Mouse (Mus musculus): Measurements from ENCODE around the gene Ltbp4.

The Ltbp4 gene

DNA sequence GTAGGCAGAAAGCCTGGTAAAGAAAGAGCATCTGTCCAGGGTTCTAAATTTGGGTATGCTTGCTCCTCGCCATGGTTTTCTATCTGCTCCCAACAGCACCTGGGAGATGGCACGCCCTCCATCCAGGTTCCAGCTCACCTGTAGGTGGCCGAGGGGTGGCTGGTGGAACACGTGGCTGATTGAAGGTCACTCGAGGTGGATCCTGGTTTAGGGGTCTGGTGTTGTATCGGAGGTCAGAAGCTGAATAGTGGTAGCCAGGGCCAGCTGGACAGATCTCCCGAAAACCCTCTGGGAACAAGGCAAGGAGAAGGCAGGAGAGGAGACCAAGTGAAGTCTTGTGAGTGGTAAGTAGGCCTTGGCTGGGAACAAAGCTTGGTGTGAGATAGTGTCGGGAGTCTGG lies 10.0 kb downstream of the Ltbp4 start:
- no peak for DNase-seq (ENCODE audit: low spot score)

- no peak for DNase-seq (ENCODE audit: low spot score)
Observed at GRCm38 (mm10) chr7:27326101-27326880, 11.2 kb downstream of the Ltbp4 start.

DNA sequence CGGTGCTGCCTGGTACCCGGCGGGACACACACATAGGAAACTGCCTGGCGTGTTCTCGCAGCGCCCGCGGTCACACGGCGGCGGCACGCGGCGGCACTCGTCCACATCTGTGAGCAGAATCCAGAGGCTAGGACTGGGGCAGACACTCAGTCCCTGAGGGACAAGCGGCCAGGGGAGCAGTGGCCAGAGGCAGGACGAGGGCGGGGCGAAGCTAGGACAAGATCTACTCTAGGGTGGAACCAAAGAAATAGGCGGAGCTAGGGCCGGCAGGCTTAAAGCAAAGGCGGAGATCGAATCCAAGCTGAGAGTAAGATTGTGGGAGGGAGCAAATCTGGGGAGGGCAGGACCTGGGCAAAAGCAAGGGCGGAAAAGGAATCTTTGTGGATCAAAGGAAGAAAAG lies 11.8 kb downstream of the Ltbp4 start:
- no peak for DNase-seq (ENCODE audit: low spot score)

DNA sequence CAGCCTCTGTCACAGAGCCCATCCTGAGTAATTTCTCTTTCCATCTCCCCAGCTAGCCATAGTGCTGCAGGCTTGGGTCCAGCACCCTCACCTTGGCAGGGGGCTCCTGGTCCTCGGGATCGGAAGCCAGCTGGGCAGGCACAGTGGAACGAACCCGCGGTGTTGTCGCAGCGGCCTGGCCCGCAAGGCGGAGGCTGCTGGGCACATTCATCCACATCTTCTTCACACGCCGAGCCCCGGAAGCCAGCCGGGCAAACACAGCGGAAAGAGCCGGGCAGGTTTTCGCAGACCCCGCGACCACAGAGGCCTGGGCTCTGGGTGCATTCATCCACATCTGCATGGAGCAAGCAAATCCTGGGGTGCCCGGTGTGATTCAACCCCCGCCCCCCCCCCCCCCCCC lies 12.6 kb downstream of the Ltbp4 start:
- DNase-seq (ENCODE audit: low spot score), result no peak

DNA sequence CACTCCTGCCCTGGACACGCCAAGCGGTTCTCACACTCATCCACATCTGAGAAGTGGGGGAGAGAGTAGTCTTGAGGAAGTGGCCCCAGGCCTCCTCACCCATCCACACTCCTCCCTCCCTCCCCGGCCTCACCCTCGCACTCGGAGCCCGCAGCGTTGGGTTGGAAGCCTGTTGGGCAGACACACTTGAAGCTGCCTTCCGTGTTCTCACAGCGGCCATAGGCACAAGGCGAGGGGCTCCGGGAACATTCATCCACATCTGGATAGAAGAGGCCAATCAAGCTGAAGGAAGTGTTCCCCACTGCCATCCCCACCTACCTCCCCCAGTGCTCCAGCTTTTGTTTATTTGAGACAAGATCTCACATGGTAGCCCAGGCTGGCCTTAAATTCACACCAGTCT lies 13.3 kb downstream of the Ltbp4 start:
- no peak for DNase-seq (ENCODE audit: low spot score)

GRCm38 (mm10) chr7:27323001-27323400 lies 14.5 kb downstream of the Ltbp4 start:
- DNase-seq (ENCODE audit: low spot score), result no peak

GRCm38 (mm10) chr7:27322291-27322690 lies 15.2 kb downstream of the Ltbp4 start:
- DNase-seq (ENCODE audit: low spot score), result no peak

- DNase-seq (ENCODE audit: low spot score), result no peak
Observed at GRCm38 (mm10) chr7:27319411-27319810, 18.1 kb downstream of the Ltbp4 start.

GRCm38 (mm10) chr7:27315958-27316357 lies 21.5 kb downstream of the Ltbp4 start:
- DNase-seq (ENCODE audit: low spot score), result no peak

GRCm38 (mm10) chr7:27314393-27314792 lies 23.1 kb downstream of the Ltbp4 start:
- no peak for DNase-seq (ENCODE audit: low spot score)

GRCm38 (mm10) chr7:27311651-27312284 lies 25.7 kb downstream of the Ltbp4 start:
- no peak for DNase-seq (ENCODE audit: low spot score)

DNA sequence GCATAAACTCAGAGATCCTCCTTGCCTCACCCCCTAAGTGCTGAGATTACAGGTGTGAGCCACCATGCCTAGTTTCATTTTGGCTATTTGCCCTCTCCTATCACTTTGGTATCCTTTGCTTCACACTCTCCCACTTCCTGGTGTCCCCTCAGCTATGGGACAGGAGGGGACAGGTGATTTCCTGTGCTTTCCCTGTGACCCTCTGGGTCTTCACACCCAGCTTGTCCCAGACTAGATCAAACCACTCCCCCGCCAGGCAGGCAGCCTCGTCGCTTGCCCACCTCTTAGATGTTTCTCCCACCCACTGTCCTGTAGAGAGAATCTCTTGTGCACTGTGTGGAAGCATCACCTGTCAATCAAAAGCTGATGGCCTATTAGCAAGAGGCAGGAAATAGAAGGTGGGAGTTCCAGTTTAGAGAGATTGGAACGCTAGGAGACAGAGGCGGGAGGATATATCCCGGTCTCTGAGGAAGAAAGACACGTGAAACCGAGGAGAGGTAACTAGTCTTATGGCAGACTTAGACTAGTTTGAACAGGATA lies 26.4 kb downstream of the Ltbp4 start:
- DNase-seq (ENCODE audit: low spot score), result no peak

GRCm38 (mm10) chr7:27310306-27310705 lies 27.2 kb downstream of the Ltbp4 start:
- no peak for DNase-seq (ENCODE audit: low spot score)

DNA sequence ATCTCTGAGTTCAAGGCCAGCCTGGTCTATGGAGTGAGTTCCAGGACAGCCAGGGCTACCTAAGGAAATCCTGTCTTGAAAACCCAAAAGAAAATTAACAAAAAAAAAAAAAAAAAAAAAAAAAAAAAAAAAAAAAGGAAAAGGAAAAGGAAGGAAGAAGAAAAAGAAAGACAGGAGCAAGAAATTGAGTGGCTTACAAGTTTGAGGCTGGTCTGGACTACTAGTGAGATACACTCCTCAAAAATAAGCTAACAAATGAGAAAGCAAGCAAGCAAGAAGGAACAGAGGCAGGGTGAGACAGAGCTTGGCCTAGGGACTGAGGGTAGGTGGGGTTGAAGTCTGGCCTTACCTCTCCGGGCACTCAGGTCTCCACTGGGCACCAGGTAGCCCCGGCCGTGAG lies 27.7 kb downstream of the Ltbp4 start:
- no peak for DNase-seq (ENCODE audit: low spot score)

GRCm38 (mm10) chr7:27308821-27309549 lies 28.5 kb downstream of the Ltbp4 start:
- no peak for DNase-seq (ENCODE audit: low spot score)

GRCm38 (mm10) chr7:27307551-27307950 lies 29.9 kb downstream of the Ltbp4 start:
- DNase-seq (ENCODE audit: low spot score), result no peak

GRCm38 (mm10) chr7:27306161-27307160 lies 31.0 kb downstream of the Ltbp4 start:
- DNase-seq (ENCODE audit: low spot score), result no peak

DNA sequence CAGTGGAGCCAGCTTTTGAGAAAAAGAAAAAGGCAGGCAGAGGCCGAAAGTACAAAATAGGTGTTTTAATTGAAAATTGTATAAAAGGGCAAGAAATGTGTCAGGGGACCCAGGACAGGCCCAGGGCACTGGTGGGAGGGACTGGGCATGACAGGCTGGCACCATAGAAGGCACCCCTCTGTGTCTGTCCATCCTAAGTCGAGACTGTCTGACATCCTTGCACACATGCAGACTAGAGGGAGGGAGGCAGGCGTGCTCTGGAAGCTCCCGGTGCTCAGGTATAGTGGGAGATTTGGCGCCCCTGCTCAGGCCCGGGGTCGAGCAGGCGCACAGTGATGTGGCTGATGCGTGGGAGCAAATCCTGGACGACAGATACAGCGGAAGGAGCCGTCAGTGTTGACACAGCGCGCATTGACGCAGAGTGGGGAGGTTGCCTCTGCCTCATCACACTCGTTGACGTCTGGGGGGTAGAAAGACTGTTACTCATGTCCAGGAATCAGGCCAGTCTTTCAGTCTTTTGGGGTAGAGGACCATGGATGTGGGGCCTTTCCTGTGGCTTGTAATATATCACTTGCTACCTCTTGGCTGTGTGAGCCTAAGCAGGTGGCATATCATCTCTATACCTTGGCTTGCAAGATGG lies 32.3 kb downstream of the Ltbp4 start:
- DNase-seq (ENCODE audit: low spot score), result no peak

DNA sequence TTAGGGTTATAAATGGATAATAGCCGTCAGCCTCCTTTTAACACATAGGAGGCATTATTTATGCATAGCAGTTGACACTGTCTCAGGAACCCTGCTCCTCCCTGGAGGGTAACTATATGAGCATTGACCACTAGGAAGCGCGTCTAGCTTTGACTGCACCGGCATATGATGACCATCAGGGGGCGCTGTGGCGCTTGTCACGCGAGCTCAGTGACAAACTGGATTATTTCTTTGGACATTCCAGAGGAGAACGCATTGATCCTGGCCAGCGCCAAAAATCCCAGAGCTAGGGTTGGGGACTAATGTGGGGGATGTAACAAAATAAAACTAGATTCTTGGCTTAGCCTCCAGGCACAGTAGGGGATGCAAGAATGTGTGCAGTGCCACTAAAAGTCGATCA lies 35.3 kb downstream of the Ltbp4 start:
- DNase-seq (ENCODE audit: low spot score), result peak; percentile 62

DNA sequence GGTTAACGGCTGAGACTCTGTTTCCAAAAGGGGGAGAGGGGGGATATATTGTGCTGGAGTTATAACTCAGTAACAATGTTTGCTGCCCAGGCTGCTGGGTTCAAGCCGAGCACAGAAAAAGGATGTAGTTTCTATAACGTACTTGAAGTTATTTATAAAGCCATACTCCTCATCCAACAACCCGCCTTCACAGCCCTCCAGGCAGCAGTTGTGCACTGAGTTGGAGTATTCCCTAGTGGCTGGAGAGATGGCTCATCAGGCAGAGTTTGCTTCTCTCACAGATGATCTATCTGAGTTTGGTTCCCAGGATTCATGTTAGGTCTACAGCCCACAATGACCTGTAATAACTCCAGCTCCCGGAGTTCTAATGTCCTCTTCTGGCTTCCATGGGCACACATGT lies 36.7 kb downstream of the Ltbp4 start:
- no peak for DNase-seq (ENCODE audit: low spot score)

DNA sequence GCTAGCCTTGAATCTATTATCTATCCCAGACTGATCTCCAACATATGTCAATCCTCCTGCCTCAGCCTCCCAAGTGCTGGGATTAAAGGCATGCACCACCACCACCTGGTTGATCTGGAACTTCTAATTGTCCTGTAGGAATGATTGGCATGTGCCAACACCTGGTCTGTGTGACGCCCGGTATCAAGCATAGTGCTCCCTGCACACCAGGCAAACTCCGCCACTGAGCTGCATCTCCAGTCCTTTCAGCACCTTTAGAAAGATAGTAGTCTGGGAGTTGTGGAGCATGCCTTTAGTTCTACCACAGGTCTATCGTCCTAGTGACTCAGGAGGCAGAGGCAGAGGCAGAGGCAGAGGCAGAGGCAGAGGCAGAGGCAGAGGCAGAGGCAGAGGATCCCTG lies 37.1 kb downstream of the Ltbp4 start:
- DNase-seq (ENCODE audit: low spot score), result no peak

Data from ovary, postnatal 14 days (tissue).